ENCODE assay signal across 13 mouse cellular contexts in the genomic region with DNA sequence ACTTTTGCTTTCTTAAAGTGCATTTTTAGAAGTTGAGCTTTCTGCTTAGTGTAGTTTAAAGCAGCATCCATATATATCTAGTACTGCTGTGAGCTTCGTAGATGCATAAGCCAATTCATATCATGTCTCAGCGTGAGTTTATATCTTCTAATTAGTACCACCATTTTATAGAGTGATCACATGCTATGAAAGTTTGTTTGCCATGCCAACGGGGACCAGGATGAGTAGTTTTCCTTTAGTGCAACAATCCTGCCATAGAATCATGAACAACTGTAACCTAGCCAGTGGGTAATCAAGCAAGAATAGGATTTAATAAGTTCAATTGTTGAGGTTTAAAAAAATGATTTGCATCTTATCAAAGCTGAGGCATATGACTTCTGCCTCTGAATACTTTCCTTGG.
"Had no signal": no experiment of that assay in that cellular context is flagged by ENCODE, and none has a peak within 500 bp of the region (broad histone marks: within the 10 kb centered on the region; RNA-seq: fewer than 3 reads in every experiment).

No protein-coding gene starts in this region.

- H3K36me3 ChIP-seq: kidney, embryonic 15.5 days; limb, embryonic 10.5 days; liver, embryonic 13.5 days; midbrain, embryonic 12.5 days had no signal

- H3K9me3 ChIP-seq: kidney, embryonic 15.5 days; limb, embryonic 10.5 days; liver, embryonic 13.5 days; megakaryocyte, embryonic 14.5 days; midbrain, embryonic 12.5 days had no signal

- H3K27ac ChIP-seq: kidney, embryonic 15.5 days; left cerebral cortex, adult 2 months; limb, embryonic 10.5 days; liver, embryonic 13.5 days; macrophage; midbrain, embryonic 12.5 days; stomach, postnatal 0 days had no signal

- DNase-seq: liver, embryonic 13.5 days; lung, adult 2 months; lung, postnatal 14 days; right cerebral cortex, adult 18-20 months; right cerebral cortex, postnatal 25 days; thymus, postnatal 4 days had no signal

- H3K4me2 ChIP-seq: liver, embryonic 13.5 days; midbrain, embryonic 12.5 days had no signal

- H3K4me3 ChIP-seq: kidney, embryonic 15.5 days; left cerebral cortex, adult 2 months; limb, embryonic 10.5 days; liver, embryonic 13.5 days; megakaryocyte, embryonic 14.5 days; midbrain, embryonic 12.5 days had no signal

- H3K9ac ChIP-seq: kidney, embryonic 15.5 days; liver, embryonic 13.5 days; midbrain, embryonic 12.5 days had no signal

- H3K27me3 ChIP-seq: liver, embryonic 13.5 days; megakaryocyte, embryonic 14.5 days; midbrain, embryonic 12.5 days had no signal

- H3K4me1 ChIP-seq: liver, embryonic 13.5 days; megakaryocyte, embryonic 14.5 days had no signal
